Comparison of ENCODE assay signal across 22 mouse cellular contexts in the genomic region with DNA sequence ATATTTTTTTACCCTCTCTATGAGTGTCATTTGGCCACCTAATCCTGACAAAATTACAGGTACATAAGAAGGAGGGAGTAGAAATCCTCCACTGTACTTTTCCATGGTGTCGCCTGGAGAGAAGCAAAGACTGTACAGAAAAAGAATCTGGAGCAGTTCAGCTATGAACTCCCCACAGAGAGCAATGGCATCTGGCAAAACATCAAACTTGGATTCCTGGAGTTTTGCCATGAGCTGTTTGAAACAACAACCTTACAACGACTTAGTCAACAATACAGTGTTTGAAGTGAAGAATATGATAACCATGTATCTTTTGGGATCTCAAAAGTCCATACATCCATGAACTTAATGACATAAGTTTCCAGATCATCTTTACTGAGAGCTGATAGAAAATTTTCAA. TPM values are rescaled to one million over a fixed set of nuclear protein-coding genes. Genes with fewer than 3 reads are reported as not detected.
DNase-seq lines count a peak whose midpoint lies in the region; ATAC-seq and TF ChIP-seq lines count a peak whose summit lies in the region.
"Had no signal": no experiment of that assay in that cellular context is flagged by ENCODE, and none has a peak within 500 bp of the region (broad histone marks: within the 10 kb centered on the region; RNA-seq: fewer than 3 reads in every experiment).

No protein-coding gene starts in this region.

- no peak for TF ChIP-seq EP300 in lung, postnatal 0 days (IDR thresholded peaks at IDR 0.05)

- H3K4me1 ChIP-seq in kidney, adult 2 months (ENCODE audit: control insufficient read depth, insufficient read depth, low read length), result peaks cover 3% of the 10 kb centered on the region; the same call in 1 of the 2 replicates
- H3K4me1 ChIP-seq in lung, embryonic 14.5 days (ENCODE audit: insufficient read depth), result no peaks in the 10 kb centered on the region
- H3K4me1 ChIP-seq in lung, postnatal 0 days (ENCODE audit: insufficient read depth, low read depth, low read length), result no peaks in the 10 kb centered on the region
- H3K4me1 ChIP-seq: embryonic facial prominence, embryonic 13.5 days; forebrain, embryonic 12.5 days; heart, embryonic 12.5 days; hindbrain, embryonic 10.5 days had no signal

- H3K36me3 ChIP-seq in kidney, adult 2 months (ENCODE audit: control insufficient read depth, insufficient read depth, low read length), result no peaks in the 10 kb centered on the region
- no peaks in the 10 kb centered on the region for H3K36me3 ChIP-seq in lung, embryonic 14.5 days (ENCODE audit: insufficient read depth)
- no peaks in the 10 kb centered on the region for H3K36me3 ChIP-seq in lung, postnatal 0 days (ENCODE audit: insufficient read depth, low read length)
- H3K36me3 ChIP-seq: embryonic facial prominence, embryonic 13.5 days; forebrain, embryonic 12.5 days; heart, embryonic 12.5 days; hindbrain, embryonic 10.5 days had no signal

- TF ChIP-seq CTCF in kidney, adult 2 months (conservative IDR thresholded peaks at IDR 0.05; ENCODE audit: insufficient read depth, insufficient read length, low read depth, low read length), result no peak
- no peak for TF ChIP-seq CTCF in lung, embryonic 14.5 days (IDR thresholded peaks at IDR 0.05; ENCODE audit: low read depth)
- no peak for TF ChIP-seq CTCF in lung, postnatal 0 days (IDR thresholded peaks at IDR 0.05)
- no peak for TF ChIP-seq CTCF in brain, embryonic 14.5 days (IDR thresholded peaks at IDR 0.05; ENCODE audit: borderline replicate concordance, extremely low read depth, insufficient read depth, insufficient read length)

- H3K9me3 ChIP-seq in lung, embryonic 14.5 days (ENCODE audit: low read depth, low read length), result no peaks in the 10 kb centered on the region
- H3K9me3 ChIP-seq in lung, postnatal 0 days (ENCODE audit: low read length), result no peaks in the 10 kb centered on the region
- H3K9me3 ChIP-seq: embryonic facial prominence, embryonic 13.5 days; forebrain, embryonic 12.5 days; heart, embryonic 12.5 days; hindbrain, embryonic 10.5 days had no signal

- TF ChIP-seq POLR2A in kidney, adult 2 months (IDR thresholded peaks at IDR 0.05; ENCODE audit: low read depth, low read length), result no peak
- no peak for TF ChIP-seq POLR2A in brain, embryonic 14.5 days (IDR thresholded peaks at IDR 0.05; ENCODE audit: borderline replicate concordance, extremely low read depth, insufficient read depth, insufficient read length, poor library complexity, severe bottlenecking)

- H3K4me2 ChIP-seq in lung, embryonic 14.5 days, result no peak overlapping the region
- no peak overlapping the region for H3K4me2 ChIP-seq in lung, postnatal 0 days (replicated peaks; ENCODE audit: low read depth, low read length)
- H3K4me2 ChIP-seq: embryonic facial prominence, embryonic 13.5 days; forebrain, embryonic 12.5 days; heart, embryonic 12.5 days; hindbrain, embryonic 14.5 days had no signal

- H3K9ac ChIP-seq in lung, embryonic 14.5 days, result no peak overlapping the region
- no peak overlapping the region for H3K9ac ChIP-seq in lung, postnatal 0 days (replicated peaks; ENCODE audit: low read depth)
- H3K9ac ChIP-seq: embryonic facial prominence, embryonic 13.5 days; forebrain, embryonic 12.5 days; heart, embryonic 12.5 days; hindbrain, embryonic 14.5 days had no signal

- H3K4me3 ChIP-seq in kidney, adult 2 months (ENCODE audit: insufficient read depth, low read depth, low read length), result no peak overlapping the region
- no peak overlapping the region for H3K4me3 ChIP-seq in lung, embryonic 14.5 days (ENCODE audit: low read depth, low read length)
- H3K4me3 ChIP-seq in lung, postnatal 0 days (ENCODE audit: low read depth, low read length), result no peak overlapping the region
- H3K4me3 ChIP-seq: embryonic facial prominence, embryonic 13.5 days; forebrain, embryonic 12.5 days; heart, embryonic 12.5 days; hindbrain, embryonic 10.5 days had no signal

- no peak for ATAC-seq in lung, embryonic 14.5 days (ENCODE audit: insufficient read depth)
- no peak for ATAC-seq in lung, postnatal 0 days
- ATAC-seq: forebrain, embryonic 16.5 days had no signal

- H3K27me3 ChIP-seq in kidney, adult 2 months (replicated peaks; ENCODE audit: control insufficient read depth, insufficient read depth, low read length), result no peaks in the 10 kb centered on the region
- H3K27me3 ChIP-seq in lung, embryonic 14.5 days (ENCODE audit: insufficient read depth, low read length), result no peaks in the 10 kb centered on the region
- H3K27me3 ChIP-seq in lung, postnatal 0 days (replicated peaks; ENCODE audit: insufficient read depth, low read length), result no peaks in the 10 kb centered on the region
- H3K27me3 ChIP-seq: embryonic facial prominence, embryonic 13.5 days; forebrain, embryonic 12.5 days; heart, embryonic 12.5 days had no signal

- peak overlapping the region; percentile 68; the same call in 1 of the 2 replicates for H3K27ac ChIP-seq in kidney, adult 2 months (ENCODE audit: insufficient read depth, low read depth, low read length)
- H3K27ac ChIP-seq in lung, embryonic 14.5 days (ENCODE audit: low read depth), result no peak overlapping the region
- no peak overlapping the region for H3K27ac ChIP-seq in lung, postnatal 0 days (ENCODE audit: low read length)
- H3K27ac ChIP-seq: embryonic facial prominence, embryonic 13.5 days; forebrain, embryonic 12.5 days; hindbrain, embryonic 10.5 days; hindbrain, embryonic 14.5 days had no signal

- DNase-seq in kidney, adult 2 months, result peak; percentile 65
- no peak for DNase-seq in kidney, postnatal 4 days
- peak; percentile 3 for DNase-seq in lung, embryonic 14.5 days
- DNase-seq in lung, postnatal 0 days (ENCODE audit: low spot score), result no peak
- peak; percentile 2 for DNase-seq in brain, embryonic 14.5 days (ENCODE audit: low read depth)
- peak; percentile 18 for DNase-seq in kidney, postnatal 14 days
- DNase-seq in urinary bladder, postnatal 36 days (ENCODE audit: low spot score in 2 of 2), result no peak
- no peak for DNase-seq in embryo, embryonic 11 days
- DNase-seq: adrenal gland, postnatal 25 days; cerebellum, adult 11-12 months; cerebellum, adult 9-10 months; cerebellum, postnatal 25 days; gastrocnemius, postnatal 14 days had no signal

- WGBS in kidney, adult 2 months, result 30% methylated on average over 2 of the region's 2 CpGs
- WGBS in lung, embryonic 14.5 days, result 56% methylated on average over 2 of the region's 2 CpGs
- 59% methylated on average over 2 of the region's 2 CpGs for WGBS in lung, postnatal 0 days

RNA-seq across cellular contexts. Expression of a gene that starts 34.6 kb away (rescaled TPM):
- polyA plus RNA-seq in kidney, adult 2 months (2012; rRNA removed), result 0.34 and 0.45 TPM in 2 replicates
- polyA plus RNA-seq in lung, embryonic 14.5 days (2014; fragmentation: Nextera tagmentation; extraction: Ambion mirVana), result not detected in 2 replicates
- not detected in 2 replicates for polyA plus RNA-seq in lung, postnatal 0 days (2015; fragmentation: Nextera tagmentation; extraction: Ambion mirVana)
- not detected in 2 replicates for polyA plus RNA-seq in brain, embryonic 14.5 days (2012; rRNA removed)
- polyA plus RNA-seq: cortical plate, adult 2 months; embryonic facial prominence, embryonic 13.5 days; forebrain, embryonic 12.5 days; forebrain, embryonic 16.5 days; frontal cortex, adult 2 months; gonadal fat pad, adult 2 months; heart, embryonic 12.5 days; hindbrain, embryonic 14.5 days had no signal

Comparison
In these comparisons a context has a peak if more than half of its experiments do, and no peak if none do; other contexts are left out.
1. DNase-seq: peak in kidney, adult 2 months (single experiment), lung, embryonic 14.5 days (single experiment), brain, embryonic 14.5 days (single experiment) and kidney, postnatal 14 days (single experiment); none in kidney, postnatal 4 days (0 of 2), lung, postnatal 0 days (single experiment), urinary bladder, postnatal 36 days (0 of 2) and embryo, embryonic 11 days (single experiment).